Mouse (Mus musculus): ENCODE results near the gene Gm9945.

DNA sequence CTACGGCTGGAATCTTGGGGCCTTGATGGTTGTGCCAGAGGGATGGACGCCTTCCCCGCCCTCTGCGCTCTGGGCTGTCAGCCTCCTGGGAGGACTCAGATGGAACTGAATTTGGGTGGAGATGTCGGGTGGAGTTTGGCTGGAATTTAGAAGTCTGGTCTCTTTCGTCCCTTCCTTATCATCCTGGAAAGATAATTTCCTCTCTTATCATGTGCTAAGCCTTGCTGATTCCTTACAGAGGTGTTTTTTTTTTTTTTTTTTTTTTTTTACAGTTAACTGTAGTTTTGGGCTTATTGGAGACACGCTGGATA, 41.8 kb downstream of the Gm9945 start:
- no peak for TF ChIP-seq CTCF (conservative IDR thresholded peaks at IDR 0.05 in 1 of 2, IDR thresholded peaks at IDR 0.05 in 1 of 2; ENCODE audit: low read depth in 2 of 2, low read length in 2 of 2)
- no peak for TF ChIP-seq POLR2A (IDR thresholded peaks at IDR 0.05; ENCODE audit: low read depth, low read length)
- no peak for TF ChIP-seq ZKSCAN1 (IDR thresholded peaks at IDR 0.05; ENCODE audit: borderline replicate concordance, low read depth, low read length)
- TF ChIP-seq EP300 (IDR thresholded peaks at IDR 0.05; ENCODE audit: low read length): no peak
- no peak for TF ChIP-seq NRF1 (IDR thresholded peaks at IDR 0.05; ENCODE audit: low read depth, low read length)
- no peak for TF ChIP-seq E2F4 (IDR thresholded peaks at IDR 0.05; ENCODE audit: insufficient replicate concordance, low read depth, low read length)
- TF ChIP-seq MYC (IDR thresholded peaks at IDR 0.05; ENCODE audit: low read depth, low read length): no peak
- no peak for TF ChIP-seq CHD2 (IDR thresholded peaks at IDR 0.05; ENCODE audit: low read length)

All from CH12.LX (cell line).